Mouse (Mus musculus) urinary bladder, adult 18-20 months (tissue): Measurements from ENCODE around the gene Lipc.
"Not testable (repeated sequence)": the region's sequence is repeated elsewhere in the genome, so short reads cannot be mapped to it uniquely, and the experiment has no call there.

ENCODE experiments used
- DNase-seq, 2 experiments: peaks; one replicate each; pipeline ENCODE4 v3.0.0; 2022; ENCODE audit warnings: low spot score in 2 of 2, mixed read lengths in 2 of 2

The Lipc gene

DNA sequence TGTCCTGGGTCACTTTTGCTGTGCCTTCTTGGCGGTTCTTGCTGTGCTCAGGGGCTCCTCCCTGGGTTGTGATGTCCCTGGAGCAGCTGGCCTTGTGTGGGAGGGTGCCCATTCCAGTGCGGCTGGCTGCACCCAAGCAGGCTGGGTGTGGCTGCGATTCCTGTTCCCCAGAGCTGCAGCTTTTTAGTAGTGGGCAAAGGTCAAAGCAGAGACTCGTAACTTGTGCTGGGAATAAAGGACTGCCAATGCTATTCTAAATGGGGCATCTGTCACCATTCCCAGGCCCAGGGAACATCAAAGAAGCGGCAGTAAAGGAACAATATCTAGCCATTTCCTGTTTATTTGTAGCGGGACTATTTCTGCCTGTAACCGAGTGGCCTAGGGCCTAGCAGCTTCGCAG is 88.7 kb downstream of the Lipc start:
- peak; percentile 45 to 48 for DNase-seq

DNA sequence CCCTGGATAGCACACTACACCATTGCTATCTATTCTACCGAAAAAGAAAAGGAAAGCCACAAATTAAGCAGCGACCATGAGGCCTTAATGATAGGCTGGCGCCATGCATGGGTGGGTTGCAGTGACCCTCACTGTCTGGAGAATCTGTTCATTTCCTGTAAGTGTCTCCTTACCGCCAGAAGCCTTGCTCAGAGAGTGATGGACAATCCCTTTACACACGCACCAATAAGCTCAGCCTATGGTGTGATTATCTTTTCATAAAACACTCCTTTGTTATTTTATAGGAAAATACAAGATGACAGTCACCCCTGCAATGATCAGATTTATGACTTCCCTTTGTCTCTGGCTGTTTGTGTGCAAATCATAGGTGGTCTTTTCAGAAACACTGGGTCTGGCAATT is 92.8 kb downstream of the Lipc start:
- DNase-seq, result no peak

DNA sequence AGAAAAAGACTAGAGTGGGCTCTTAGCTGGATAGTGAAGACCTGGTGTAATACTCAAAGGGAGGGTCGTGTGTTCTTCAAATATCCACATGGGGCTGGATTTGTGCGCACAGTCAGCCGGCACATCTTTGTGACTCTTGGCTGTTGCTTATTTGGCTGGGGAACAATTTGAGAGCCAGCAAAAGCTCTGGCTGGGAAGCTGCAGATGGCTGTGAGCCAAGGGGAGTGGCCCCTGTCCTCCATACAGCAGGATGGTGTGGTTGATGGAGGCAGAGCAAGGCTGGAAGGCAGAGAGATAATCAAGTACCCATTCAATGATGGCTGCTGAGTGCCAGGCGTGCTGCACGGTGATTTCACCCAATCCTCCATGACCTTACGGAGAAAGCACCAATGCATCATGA is 96.2 kb downstream of the Lipc start:
- no peak for DNase-seq

DNA sequence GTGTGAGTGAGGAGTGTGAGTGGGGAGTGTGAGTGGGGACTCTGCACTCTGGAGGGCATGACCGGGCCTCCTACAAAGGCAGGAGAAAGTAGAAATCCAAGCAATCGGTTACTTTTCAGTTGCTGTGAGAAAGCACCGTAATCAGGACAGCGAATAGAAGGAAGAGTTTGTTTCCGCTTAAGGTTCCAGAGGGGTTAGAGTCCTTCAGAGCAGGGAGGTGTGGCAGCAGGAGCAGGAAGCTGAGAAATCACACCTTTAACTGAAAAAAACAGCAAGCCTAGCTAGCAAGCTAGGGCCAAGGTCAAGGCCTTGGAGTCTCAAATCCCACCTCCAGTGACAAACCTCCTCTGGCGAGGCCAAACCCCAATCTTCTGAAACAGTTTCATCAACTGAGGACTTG is 97.1 kb downstream of the Lipc start:
- no peak for DNase-seq

DNA sequence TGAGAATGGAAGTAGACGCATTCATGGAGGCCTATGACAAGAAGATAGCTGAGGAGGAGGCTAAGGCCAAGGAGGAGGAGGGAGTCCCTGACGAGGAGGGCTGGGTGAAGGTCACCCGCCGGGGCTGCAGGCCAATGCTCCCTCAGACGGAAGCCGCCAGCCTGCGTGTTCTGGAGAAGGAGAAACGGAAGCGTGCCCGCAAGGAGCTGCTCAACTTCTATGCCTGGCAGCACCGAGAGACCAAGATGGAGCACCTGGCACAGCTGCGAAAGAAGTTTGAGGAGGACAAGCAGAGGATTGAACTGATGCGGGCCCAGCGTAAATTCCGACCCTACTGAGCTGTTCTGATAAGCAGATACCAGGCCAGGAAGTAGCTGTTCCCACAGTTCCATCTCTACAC is 98.9 kb downstream of the Lipc start:
- DNase-seq, result not testable (repeated sequence)

DNA sequence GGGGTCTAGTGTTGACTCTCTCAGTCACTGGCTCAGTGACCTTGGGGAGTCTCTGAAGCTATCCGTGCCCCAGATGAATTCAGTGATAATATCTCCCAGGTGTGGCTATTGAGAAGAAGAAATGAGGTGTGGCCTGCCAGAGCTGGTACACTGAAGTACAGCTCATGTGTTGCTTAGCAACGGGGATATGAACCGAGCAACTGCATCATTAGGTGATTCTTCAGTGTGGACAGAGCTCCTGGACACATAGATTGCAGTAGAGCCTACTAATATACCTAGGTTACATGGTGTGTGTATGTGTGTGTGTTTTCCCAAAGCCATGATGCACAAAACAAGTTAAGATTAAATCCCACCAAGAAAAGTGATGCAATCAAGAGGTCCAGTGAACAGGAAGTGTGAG is 100.5 kb downstream of the Lipc start:
- DNase-seq, result no peak

DNA sequence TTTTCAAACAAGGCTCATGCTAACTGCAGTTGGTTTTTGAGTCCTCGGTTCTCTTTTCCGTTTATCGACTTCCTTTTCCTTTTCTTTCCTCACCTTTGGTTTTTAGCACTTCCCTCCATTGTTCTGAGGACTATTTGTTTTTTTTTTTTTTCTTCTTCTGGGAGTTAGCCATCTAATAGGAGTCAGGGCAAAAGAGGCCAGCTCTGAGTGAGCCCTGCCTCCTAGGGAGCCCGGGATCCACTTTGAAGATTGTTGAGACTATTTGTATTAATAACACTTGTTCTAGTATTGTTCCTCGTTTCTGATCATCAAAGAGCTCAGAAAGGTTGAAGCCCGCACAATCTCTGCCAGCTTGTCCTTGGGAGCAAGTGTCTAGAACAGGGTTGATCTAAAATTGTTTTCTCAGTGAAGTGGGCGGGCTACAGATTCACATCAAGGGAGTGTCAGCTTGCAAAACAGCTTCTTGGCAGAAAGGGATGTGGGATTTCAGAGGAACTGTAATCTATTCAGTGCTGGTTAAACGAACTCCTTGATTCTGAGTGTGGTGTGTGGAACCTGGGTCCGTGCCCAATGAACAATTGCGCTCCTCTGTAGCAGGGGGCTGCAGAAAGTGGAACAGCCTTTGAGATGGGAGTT is 103.8 kb downstream of the Lipc start:
- no peak for DNase-seq

DNA sequence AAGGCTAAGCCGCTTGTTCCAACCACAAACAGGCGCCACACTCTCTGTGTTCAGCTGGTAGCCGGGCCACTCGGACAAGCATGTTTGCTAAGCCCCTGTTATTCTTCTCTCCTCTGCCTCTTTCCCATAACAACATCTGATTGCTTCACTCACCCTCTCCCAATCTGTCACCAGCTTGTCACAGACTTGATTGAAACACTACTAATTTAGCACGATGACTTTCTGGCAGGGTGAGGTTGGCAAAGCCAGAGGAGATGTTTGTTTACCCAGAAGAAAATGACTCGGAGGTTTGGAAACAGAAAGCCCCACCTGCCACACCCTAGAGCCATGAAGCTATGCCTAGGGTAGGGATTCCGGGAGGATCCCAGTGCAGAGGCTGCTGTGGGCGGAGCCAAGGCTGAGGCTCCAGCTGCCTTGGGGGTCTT is 104.4 kb downstream of the Lipc start:
- peak in 1 of 2 experiments; percentile 31 for DNase-seq

DNA sequence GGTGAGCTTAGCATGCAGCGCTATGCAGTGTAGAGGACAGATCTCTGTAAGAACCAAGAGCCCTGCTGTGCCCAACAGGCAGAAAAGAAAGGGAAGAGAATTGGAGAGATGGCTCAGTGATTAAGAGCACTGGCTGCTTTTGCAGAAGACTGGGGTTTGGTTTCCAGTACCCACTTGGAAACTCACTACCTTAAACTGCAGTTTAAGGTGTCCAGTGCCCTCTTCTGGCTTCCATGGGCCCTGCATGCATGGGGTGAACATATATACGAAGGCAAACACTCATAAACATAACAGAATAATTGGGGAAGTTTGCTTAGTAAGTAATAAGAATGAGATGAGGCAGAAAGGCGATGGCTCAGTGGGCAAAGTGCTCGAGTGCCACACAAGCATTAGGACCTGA is 108.8 kb downstream of the Lipc start:
- DNase-seq, result no peak

DNA sequence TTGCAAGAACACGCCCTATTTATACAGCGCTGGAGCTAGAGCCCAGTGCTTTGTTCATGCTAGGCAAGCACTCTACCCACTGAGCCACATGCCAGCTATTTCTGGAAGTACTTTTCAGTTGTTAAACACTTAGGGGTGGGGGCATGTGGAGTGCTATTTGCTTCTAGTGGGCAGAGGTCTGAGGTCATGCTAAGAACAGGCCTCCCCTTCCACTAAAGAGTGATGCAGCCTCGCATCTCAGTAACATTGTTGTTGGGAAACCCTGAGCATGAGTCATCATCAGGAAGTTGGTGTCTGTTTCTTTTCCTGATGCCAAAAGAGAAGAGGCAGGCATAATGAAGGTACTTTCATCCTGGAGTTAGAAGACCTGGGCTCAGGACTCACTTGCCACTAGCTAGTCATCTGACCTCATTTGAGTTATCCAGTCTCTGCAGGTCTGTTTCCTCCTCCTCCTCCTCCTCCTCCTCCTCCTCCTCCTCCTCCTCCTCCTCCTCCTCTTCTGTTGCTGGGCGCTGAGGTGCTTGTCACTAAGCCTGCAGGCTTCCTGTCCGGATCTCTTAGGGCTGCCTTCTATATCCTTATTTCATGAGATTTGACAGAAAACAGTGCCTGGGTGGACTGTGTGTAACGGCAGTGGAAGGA is 109.6 kb downstream of the Lipc start:
- DNase-seq, result no peak

DNA sequence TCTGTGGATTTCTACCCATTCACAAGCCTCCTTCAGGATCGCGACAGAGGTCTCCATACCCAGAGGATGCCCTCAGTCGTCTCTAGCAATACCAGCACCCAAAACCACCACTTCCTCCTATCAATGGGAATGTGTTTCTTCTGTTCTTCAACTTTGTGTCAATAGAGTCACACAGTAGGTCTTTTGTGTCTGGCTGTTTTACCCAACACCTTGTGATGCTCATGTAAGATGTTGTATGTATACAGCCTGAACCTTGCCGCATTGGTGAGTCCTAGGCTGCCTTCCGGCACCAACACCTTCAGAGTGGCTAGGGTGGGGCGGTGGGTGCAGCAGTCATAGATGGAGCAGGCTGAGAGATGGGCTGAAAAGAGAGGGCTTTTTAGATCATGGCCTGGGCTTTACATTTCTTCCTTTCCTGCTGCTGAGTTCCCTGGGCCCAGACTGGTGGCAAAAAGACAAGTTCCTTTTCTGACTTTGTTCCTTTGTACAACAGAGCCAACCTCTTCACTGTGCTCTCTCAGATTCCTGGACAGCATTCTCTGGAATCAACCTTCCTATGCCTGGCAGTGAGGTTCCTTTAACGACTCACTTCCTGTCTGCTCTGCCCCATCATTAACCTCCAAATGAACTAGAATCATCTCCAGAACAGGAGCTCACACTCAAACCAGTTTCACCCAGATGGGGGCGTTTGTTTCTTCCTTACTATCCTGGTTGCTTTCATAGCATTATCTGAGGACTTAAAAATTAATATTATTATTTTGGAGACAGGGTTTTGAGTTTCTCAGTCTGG is 110.4 kb downstream of the Lipc start:
- no peak for DNase-seq

DNA sequence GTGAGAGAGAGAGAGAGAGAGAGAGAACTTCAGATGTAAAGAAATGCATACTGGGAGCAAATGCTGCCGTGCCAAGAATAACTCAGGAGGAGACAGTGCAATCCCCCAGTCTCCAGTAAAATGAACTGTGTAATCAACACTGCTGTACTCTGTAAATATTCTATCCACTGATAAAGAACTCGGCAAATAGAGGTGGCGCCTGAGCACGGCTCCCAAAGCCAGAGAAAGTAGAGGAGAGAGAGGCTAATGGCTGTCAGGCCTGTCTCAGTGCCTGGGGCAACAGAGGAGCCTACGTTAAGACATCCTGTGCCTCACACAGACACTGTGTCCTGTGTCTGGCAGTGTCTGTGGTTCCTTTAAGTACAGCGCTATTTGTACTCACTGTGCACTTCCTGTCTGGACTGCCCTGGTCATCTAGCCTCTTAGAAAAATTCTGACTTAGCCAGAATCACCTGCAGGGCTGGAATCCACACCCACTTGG is 111.1 kb downstream of the Lipc start:
- DNase-seq, result peak in 1 of 2 experiments; percentile 59

DNA sequence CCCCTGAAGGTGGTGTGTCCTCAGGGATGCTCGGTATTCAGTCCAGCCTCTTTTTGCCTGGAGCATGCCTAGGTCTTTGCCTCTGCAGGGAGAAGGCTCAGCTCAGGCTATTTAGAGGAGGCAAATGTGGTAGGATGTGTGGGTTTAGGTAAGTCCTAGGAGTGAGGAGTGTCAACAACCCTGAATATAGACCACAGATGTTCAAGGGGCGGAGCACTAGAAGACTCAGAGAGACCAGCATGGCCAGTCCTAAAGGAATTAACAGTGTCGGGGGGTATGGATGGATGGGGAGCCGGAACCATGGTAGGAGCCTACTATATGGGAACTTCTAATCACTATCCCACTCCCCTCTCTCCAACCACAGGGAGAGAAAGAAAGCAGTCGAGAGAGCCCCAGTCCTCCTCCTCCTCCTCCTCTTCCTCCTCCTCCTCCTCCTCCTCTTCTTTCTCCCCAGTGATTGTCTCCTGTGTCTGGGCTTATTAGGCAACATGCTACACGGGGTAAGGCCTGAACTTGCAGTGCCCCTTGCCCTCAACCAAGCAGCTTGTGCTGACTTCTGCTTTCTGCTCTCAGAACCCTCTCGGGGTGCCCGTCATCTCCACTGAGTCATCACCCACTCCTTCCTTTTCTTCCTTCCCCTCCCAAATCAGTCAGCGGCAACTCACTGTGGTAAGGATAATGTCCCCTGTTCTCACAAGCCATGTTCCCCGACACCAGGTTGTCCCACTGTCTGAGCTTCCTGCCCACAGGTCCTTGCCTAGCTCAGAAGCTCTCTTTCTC is 113.7 kb downstream of the Lipc start:
- peak in 1 of 2 experiments; percentile 67 for DNase-seq

DNA sequence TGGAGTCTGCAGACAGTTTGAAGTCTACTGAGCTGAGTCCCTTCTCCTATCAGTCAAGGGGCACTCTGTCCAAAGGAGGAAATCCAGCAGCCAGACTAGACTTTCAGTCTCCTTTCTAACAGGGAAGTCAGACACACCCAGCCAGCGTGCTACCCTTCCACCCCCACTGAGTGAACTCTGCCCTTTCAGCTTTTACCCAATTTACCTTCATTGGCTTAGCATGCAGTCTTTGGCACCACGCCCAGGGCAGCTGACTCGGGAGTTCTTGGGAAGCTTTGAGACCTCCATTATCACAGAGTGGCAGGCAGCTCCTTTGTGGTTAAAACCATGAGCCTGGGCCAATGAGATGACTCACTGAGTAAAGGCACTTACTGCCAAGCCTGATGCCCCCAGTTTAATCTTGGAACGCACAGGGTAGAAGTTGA is 117.3 kb downstream of the Lipc start:
- peak; percentile 79 to 86 for DNase-seq

DNA sequence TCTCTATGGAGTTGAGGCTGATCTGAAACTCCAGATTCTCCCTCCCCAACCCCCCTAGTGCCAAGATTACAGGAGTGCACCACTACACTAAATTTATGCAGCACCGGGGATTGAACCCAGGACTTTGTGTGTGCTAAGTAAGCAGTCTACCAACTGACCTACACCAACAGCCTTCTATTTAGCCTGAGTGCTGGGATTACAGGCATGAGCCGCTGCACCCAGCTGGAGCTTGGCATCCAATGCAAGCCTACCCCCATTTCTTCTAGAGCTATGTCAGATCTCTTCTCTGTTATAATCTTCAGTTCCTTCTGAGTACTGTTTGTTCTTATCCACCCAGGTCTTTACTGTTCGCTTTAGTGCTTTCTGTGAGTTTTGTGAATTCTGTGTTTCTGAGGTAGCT is 117.8 kb downstream of the Lipc start:
- no peak for DNase-seq

DNA sequence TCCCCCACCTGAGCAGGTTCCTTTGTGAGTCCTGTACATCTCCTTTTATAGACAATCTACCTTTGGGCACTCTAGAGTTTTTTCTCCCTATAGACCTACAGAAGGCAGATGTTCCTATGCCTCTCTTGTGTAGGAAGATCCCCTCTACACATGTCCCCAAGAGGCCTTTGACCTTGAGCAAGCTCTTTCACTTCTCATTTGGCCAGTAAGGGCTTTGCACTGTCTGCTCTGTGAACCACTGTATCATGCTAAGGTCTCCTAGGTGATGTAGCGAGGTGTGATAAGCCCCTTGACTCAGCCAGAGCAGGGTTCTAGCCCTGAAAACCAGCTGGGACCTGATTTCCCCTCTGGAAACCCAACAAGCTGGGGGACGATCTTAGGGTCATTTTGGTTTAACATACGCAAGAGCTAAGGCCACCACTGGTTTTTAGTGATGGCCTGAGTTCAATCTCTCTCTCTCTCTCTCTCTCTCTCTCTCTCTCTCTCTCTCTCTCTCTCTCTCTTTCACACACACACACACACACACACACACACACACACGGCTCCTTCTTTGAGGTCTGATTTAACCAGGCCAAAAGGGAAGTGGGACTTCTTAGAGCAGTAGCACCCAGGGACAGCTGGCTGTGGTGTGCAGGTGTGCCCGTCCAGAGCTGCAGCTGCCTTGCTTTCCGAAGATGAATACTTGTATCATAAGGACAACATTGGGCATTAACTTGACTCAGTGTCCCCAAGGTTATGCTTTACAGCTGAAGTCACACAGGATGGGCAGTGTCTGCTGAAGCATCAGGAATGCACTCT is 118.7 kb downstream of the Lipc start:
- no peak for DNase-seq

DNA sequence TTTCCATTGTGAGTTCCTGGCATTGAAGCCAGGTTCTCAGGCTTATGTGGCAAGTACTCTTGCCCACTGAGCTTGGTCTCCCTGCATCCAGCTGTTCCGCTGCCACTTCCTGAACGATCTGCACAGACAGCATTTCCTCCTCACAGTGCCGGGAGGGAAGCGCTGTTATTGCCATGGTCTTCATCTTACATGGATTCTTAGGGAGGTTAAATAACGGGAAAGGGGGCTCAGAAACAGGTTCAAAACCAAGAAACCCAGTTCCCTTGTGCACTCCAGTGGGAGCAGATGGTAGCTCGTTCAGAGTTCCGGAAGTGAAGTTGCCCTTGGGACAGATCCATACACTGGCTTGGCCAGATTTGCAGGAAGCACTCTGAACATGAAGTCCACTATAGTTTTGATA is 119.8 kb downstream of the Lipc start:
- no peak for DNase-seq

DNA sequence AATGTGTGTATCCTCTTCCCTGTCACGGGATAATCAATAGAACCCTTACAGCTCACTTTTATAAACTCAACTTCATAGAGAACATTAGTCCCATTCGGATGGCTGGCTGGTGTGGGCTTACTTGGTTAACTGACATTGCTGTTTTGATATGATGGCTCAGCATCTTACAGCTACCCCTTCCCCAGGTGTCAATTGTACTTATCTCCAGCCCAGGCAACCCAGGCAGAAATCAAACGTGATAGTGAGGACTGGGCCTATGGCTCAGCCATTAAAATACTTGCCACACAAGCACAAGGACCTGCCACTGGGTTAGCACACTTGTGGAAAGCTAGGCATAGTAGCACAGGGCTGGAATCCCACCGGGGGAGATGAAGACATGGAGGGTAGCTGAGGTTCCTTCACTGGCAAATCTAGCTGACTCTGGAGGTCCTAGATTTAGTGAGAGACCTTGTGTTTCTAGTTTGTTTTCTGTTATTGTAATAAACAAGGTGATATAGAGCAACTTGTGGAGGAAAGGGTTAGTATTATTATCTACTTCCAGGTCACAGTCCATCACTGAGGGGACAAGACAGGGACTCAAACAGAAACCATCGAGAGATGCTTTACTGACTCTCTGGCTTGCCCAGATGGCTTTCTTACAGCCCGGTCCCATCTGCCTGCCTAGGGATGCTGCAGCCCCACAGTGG is 121.0 kb downstream of the Lipc start:
- no peak for DNase-seq

DNA sequence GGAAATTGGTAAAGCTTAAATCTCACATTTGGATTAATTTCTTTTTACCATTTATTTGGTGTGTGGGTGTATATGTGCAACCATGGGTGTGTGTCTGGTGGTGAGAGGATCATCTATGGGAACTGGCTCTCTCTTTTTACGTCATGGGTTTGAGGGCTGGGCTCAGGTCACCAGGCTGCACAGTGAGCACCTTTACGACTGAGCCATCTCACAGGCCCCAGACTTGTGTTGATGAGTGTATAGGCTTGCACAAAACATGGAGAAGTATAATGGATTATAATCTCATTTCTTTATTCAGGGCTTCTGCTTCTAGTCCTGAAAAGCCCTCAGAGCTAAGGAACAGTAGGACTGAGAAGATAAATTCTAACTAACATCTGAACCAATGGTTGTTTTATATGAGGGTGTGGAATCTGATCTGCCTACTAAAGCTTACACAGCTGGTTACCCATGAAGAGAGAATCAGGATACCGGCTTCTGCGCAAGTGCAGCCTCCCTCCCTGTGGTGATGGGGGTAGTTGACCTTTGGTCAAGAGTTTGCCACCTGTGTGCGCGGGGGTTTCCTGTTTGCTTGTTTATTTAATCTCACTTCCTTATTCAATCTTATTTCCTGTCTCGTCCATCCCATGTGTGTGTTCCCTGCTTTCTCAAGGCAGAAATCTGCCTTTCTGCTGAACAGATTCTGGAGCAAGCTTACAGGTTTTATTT is 122.1 kb downstream of the Lipc start:
- no peak for DNase-seq

DNA sequence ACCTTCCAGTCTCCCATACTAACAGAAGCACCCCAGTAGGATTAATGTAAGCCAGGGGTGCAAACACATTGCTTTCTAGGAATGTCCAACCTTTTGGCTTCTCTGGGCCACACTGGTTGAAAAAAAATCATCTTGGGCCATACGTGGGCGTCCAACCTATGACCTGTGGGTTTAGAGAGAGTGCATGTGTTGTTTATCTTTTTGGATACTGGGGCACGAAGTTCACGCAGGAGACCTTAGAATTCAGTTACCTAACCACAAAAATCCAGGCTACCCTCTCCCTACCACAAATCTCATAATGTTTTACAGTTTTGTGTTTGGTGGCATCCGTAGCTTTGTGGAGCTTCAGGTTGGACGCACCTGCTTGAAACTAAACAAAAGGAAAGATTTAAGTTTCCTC is 124.1 kb downstream of the Lipc start:
- DNase-seq, result no peak
